Mouse (Mus musculus): ENCODE data around the gene Coro7.

DNA sequence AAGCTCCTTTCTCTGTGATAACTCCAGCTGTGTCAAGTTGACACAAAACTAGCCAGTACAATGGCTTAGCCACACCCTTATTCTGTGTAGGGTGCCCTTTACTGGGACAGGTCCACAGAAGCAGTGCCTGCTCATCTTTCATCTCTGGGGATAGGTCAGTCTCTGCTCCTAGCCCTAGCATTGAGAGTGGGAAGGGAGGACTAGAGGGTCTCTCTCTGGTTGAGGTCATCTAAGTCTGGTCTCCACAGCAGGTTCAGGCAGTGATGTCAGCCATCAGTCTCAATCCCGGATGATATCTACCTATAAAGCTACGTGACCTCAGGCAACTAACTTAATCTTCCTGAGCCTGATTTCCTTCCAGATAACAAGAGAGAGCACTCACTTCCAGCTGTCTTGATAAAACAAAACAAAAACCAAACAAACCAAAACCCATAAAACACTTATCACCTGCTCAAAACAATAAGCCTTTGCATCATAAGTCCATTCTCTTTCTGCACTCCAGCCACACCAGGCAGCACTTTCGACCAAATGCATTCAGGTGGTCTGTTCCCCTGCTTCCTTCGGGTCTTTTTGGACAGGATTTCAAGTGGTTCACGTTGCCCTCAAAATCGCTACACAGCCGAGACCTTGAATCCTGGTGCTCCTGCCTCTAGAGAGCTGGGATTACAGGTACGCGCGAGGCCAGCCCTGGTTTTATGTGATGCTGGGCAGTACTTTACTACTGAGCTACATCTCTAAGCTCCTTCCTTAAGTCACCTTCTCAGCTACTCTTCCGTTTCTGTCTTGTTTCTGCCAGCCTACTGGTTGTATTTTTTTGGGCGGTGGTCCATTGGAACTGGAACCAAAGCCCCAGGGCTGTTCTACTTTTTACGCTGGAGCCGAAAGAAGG, 93.7 kb downstream of the Coro7 start:
- TF ChIP-seq CTCF (IDR thresholded peaks at IDR 0.05; ENCODE audit: control insufficient read depth, insufficient read depth, insufficient replicate concordance, low read depth, low read length) = no peak
- no peak for TF ChIP-seq POLR2A (IDR thresholded peaks at IDR 0.05; ENCODE audit: control insufficient read depth, low read depth, low read length)
